Mouse (Mus musculus) adrenal gland, postnatal 14 days (tissue): ENCODE data around the gene Myrip. TPM values are rescaled to one million over a fixed set of nuclear protein-coding genes. Genes with fewer than 3 reads are reported as not detected.

Experiments
- DNase-seq: peaks from one replicate; pipeline ENCODE4 v3.0.0; 2021; ENCODE audit warnings: mixed read lengths
- total RNA-seq: library from RNA; stranded (reverse); gene quantifications from 2 replicates; pipeline ENCODE4 v1.2.3, GENCODE M21; 2021

The Myrip gene
- total RNA-seq, 1 experiment from 2014 or later = 5.7 TPM

DNA sequence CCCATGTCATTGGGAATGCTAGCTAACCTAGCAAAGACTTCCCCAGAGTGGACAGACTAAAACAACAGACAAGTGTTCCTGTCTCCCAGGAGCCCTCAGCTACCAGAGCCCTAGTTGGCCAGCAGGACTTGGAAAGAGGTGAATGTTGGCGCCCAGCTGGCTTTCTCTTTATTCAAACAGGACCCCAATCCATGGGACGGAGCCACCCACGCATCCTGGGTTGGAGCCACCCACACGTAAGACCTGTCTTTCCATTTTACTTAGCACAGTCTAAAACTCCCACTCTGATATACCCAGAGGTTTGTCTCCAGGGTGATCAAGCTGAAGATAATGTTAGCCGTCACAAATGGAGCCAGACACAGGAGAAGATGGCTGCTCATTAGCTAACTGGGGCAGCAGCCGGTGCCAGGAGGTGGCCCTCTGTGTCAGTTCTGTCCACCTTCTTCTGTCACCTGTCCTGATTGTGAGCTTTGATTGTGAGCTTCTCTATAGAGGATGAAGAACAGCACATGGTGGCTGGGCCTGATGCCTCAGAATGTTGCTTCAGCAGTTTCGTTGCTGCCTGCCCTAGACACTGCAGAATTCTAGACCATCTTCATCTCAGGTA, 95.4 kb downstream of the Myrip start:
- DNase-seq = no peak

DNA sequence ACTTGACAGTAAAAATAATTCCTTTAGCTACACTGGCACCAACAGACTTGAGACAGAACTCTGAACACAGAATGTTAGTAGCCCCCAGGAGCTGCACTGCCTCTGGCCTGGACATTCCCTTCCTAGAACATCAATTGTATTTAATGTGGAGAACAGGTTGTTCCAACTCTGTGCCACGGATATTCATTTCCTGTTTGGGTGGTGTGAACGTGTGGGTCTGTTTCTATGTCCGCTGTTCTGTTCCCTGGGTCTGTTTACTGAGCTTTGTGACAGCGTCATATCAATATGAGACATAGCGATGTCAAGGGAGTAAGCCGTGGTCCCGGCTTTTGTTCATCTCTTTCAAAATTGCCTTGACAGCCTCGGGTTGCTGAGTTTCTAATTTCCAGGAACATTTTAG, 97.0 kb downstream of the Myrip start:
- DNase-seq = peak; percentile 13

- peak; percentile 19 for DNase-seq
Measured at GRCm38 (mm10) chr9:120399537-120399936, 98.2 kb downstream of the Myrip start.

DNA sequence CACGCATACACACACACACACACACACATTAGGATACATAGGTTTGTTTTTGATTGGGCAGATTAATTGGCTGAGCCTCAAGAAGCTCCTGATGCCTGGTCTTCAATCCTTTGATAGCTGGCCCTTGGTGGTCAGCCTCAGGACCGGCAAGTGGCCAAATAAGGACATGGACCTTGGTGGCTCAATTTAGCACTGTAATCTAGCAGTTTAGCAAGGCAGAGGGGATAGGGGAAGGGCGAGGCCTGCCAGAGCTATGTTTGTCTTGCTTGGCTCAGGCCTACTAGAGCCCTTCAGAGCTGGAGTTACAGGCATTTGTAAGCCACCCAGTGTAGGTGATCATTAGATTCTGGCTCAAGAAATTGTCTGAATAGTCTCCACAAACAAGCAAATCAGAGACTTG, 101.1 kb downstream of the Myrip start:
- no peak for DNase-seq

- no peak for DNase-seq
Measured at GRCm38 (mm10) chr9:120403661-120404060, 102.3 kb downstream of the Myrip start.

GRCm38 (mm10) chr9:120409663-120410181, 108.4 kb downstream of the Myrip start:
- DNase-seq = peak; percentile 15

DNA sequence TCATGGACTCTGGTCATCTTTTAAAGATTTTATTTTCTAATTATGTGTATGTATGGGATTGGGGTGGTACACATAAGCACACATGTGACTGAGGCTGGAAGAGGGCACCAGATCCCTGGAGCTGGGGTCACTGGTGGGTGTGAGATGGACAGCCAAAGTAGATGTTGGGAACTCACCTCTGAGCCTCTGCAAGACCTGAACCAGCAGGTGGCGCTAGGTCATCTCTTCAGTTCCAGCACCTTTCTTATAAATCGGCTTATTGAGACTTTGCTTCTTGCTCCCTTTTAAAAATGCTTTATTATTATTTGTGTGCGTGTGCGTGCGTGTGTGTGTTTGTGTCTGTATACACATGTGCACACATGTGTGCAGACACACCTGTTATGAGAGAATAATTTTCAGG, 109.1 kb downstream of the Myrip start:
- DNase-seq = peak; percentile 63

GRCm38 (mm10) chr9:120415504-120415903, 114.2 kb downstream of the Myrip start:
- peak; percentile 91 for DNase-seq

DNA sequence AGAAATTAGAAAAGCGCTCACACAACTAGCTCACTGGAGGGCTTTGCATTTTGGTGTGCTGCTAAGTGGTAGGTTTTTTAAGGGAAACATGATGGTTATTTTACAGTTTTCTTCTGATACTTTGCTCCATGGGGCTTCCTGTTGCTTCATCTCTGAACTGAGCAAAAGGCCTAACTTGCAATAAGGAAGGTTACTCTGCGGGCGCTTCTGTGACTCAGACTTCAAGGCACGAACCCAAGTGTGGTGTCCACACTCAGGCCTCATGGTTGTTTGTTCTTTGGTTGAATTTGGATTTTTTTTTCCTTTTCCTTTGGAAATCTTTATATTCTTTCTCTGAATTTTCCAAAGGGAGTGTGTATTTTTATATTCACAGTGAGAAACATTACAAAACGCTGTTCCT, 114.8 kb downstream of the Myrip start:
- DNase-seq = peak; percentile 30

GRCm38 (mm10) chr9:120416729-120417128, 115.4 kb downstream of the Myrip start:
- no peak for DNase-seq

GRCm38 (mm10) chr9:120418582-120418981, 117.3 kb downstream of the Myrip start:
- DNase-seq = no peak

DNA sequence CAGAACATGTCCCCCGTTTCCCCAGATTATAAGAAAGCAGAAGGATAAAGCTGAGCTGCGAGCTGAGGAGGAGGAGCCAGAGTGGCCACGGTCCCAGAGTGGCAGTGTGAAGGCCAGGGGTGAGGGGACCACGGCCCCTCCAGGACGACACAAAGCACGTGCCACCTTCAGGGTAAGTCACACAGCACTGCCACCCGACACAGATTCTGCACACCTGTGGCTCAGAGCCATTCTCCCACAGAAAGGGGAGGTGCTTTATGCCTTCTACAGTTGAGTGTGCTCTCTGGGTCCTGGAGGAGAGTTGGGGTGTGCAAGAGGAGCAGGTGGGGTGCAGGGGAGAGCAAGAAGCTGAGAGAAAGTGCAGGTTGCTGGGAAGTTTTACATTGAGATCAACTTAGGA, 123.3 kb downstream of the Myrip start:
- DNase-seq = no peak

DNA sequence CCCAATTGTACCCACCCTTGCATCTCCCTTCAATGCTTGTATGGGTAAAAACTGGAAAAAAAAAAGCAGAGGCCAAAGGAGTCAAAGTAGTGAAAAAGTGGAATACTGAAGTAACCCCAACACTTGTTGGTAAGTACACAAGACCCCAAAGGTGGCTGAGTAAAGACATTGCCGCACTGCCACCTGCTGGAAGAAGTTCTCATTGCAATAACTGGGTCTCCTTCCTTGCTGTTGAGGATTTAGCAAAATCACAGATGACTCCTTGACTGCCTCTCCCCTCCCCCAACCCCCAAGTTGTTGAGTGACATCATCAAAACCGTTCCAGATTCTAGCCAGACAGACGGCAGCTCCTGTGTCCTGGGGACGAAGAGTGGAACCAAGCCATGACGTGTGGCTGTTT, 124.5 kb downstream of the Myrip start:
- peak; percentile 66 for DNase-seq

- DNase-seq = no peak
Measured at GRCm38 (mm10) chr9:120428181-120428580, 126.9 kb downstream of the Myrip start.

GRCm38 (mm10) chr9:120433747-120434146, 132.4 kb downstream of the Myrip start:
- DNase-seq = peak; percentile 75

- DNase-seq = no peak
Measured at GRCm38 (mm10) chr9:120435841-120436240, 134.5 kb downstream of the Myrip start.

GRCm38 (mm10) chr9:120436854-120437253, 135.5 kb downstream of the Myrip start:
- DNase-seq = no peak

DNA sequence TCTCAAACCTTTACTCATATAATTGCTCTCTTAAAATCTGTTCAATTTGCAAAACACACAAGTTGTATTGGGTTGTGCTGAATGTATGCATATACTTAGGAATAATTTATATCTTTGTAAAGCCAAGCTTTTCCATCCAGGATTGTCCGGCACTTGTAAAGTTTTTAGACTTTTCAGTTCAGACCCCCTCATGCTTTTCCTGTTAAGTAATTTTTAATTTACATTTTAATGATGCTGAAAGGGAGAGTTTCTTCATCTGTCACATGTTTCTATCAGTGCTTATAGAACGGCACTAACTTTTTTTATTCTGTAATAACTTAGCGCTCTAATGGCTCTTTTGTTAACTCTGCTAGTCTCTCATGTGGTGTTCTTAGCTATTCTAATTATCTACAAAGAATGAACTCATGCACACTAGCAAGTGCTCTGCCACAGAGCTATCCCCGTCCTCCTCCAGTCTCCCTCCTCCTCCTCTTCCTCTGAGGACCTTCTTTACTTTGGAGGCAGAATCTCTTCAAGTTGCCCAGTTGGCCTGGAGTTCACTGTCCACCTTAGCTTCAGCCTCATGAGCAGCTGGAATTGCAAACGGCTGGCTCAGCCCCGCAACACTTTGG, 136.1 kb downstream of the Myrip start:
- DNase-seq = no peak

DNA sequence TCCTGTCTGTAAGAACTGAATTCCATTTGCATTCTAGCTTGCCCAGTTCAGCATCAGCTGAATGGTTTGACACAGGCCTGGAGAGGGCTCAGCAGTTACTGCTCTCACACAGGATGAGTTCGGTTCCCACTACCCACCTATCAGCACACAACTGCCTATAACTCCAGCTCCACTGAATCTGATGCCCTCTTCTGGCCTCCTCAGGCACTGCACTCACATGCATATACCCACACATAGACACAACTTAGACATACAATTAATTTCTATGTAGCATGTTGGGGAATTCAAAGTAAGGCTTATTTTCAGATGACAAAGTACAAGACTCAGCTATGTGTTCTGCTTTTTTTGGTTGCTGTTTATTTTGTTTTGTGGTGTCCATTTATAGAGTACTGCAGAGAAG, 137.0 kb downstream of the Myrip start:
- no peak for DNase-seq

DNA sequence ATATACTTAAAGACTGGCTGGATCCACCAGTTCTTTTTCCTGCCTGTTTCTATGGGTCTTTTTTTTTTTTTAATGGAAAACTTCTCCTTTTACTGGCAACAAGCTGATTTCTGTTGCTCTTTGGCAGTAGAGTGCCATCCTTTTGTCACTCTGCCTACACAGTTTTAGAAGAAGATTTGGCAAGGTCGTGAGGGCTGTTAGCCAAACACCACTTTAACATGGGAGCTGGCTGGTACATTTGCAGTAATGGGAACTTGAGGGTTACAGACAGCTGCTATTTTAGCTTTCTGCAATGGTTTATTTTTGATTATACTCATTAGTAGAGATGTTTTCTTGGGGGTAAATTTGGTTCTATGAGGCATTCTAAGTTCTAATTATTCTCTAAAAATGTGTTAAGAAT, 137.5 kb downstream of the Myrip start:
- DNase-seq = no peak

- DNase-seq = no peak
Measured at GRCm38 (mm10) chr9:120444642-120445041, 143.3 kb downstream of the Myrip start.

DNA sequence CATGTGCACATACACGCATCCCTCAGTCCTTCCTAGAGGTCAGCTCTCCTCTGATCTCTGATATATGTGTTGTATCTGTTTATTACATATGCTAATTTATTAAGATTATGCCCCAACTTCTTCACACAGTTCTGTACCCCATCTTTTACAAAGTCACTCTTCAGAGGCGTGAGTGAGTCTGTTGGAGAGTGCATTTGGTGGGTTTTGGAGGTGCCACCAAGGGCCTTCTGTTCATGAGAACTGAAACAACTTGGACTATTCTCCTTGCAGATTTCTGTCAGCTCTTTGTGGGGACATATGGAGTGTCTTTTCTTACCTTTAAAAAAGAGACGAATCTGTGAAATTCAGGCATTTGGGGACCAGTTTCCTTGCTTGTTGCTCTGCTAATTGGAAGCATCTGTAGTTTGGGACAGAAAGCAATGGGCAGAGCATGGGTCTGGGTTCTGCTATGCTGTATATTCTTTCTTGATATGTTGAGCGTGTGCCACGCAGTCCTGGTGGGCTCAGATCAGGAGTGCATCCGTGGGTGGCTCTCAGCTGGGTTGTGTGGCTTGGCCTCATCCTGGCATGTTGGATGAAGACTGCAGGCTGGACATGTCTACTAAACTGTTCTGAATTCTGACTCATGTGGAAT, 148.5 kb downstream of the Myrip start:
- no peak for DNase-seq

DNA sequence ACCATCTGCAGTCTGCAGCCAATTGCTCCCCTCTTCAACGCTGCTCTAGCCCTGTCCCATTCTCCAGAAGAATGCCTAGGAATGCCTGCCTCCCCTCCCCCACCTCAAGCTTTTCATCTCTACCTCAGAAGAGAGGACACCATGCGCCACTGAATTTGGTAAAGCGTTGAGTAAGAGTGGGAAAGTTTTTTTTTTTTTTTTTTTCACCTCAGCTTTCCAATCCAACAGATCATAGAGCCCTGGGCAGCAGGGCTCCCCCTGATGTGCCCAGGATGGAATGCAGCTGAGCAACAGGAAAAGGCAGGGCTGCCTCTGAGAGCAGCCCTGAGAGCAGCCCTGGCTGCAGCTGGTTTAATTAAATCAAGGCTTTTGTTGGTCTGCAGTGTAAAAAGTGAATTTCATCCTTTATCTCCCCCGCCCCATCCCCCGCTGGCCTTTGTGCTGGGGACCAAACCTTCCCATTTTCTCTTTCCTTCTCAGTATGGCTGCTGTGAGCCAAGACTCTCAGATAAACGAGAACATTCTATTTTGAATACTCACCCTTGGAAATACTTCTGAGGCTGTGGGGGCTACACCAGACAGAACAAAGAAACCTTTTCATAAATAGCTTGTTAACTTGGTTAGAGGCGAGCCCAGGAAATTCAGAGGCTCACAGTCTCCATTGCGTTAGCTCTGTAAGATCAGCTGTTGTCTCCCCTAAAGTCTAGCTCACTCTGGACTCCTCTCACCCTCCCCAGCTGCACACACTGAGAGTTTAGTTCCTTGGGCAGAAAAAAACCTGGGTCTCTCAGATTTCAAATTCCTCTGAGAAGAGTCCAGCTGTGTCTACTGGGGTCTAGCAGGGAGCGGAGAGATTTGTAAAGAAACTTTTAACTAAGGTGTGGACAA, 154.7 kb downstream of the Myrip start:
- DNase-seq = no peak
